In genomic region chr15:27498078-27498477, GRCm38 (mm10) we compare ENCODE assay signal across 23 mouse cellular contexts. TPM values are rescaled to one million over a fixed set of nuclear protein-coding genes. Genes with fewer than 3 reads are reported as not detected.
DNase-seq lines count a peak whose midpoint lies in the region; ATAC-seq and TF ChIP-seq lines count a peak whose summit lies in the region.
"Had no signal": no experiment of that assay in that cellular context is flagged by ENCODE, and none has a peak within 500 bp of the region (broad histone marks: within the 10 kb centered on the region; RNA-seq: fewer than 3 reads in every experiment).

No protein-coding gene starts in this region.

- no peak overlapping the region for H3K4me3 ChIP-seq in heart, embryonic 11.5 days (ENCODE audit: low read depth, low read length)
- no peak overlapping the region for H3K4me3 ChIP-seq in C2C12 (ENCODE audit: insufficient read depth, poor library complexity, severe bottlenecking)
- no peak overlapping the region for H3K4me3 ChIP-seq in liver, embryonic 15.5 days (replicated peaks)
- H3K4me3 ChIP-seq in intestine, embryonic 15.5 days (replicated peaks) = no peak overlapping the region
- H3K4me3 ChIP-seq: limb, embryonic 10.5 days; megakaryocyte, embryonic 14.5 days; midbrain, embryonic 15.5 days; myocyte; stomach, embryonic 15.5 days had no signal

- no peaks in the 10 kb centered on the region for H3K9me3 ChIP-seq in heart, embryonic 11.5 days (replicated peaks; ENCODE audit: control insufficient read depth, low read length)
- H3K9me3 ChIP-seq in liver, embryonic 15.5 days (replicated peaks) = no peaks in the 10 kb centered on the region
- H3K9me3 ChIP-seq in intestine, embryonic 15.5 days = no peaks in the 10 kb centered on the region
- H3K9me3 ChIP-seq: G1E; limb, embryonic 10.5 days; megakaryocyte, embryonic 14.5 days; midbrain, embryonic 15.5 days; stomach, embryonic 15.5 days had no signal

- 89% methylated on average over 5 of the region's 5 CpGs for WGBS in heart, embryonic 11.5 days (ENCODE audit: insufficient replicate concordance)
- WGBS in liver, embryonic 15.5 days (ENCODE audit: insufficient replicate concordance) = 71% methylated on average over 5 of the region's 5 CpGs
- WGBS in intestine, embryonic 15.5 days = 91% methylated on average over 5 of the region's 5 CpGs

- no peak overlapping the region for H3ac ChIP-seq in C2C12 (ENCODE audit: control insufficient read depth, insufficient read length, low read depth)

- no peak overlapping the region for H3K4me2 ChIP-seq in heart, embryonic 11.5 days
- H3K4me2 ChIP-seq in liver, embryonic 15.5 days = peak overlapping the region; percentile 73
- H3K4me2 ChIP-seq in intestine, embryonic 15.5 days (replicated peaks) = no peak overlapping the region
- H3K4me2 ChIP-seq: hindbrain, embryonic 14.5 days; midbrain, embryonic 15.5 days; stomach, embryonic 15.5 days had no signal

- H3K27ac ChIP-seq in heart, embryonic 11.5 days (ENCODE audit: low read depth, low read length) = peak overlapping the region; percentile 83; the same call in 1 of the 2 replicates
- H3K27ac ChIP-seq in liver, embryonic 15.5 days (replicated peaks) = peak overlapping the region; percentile 96
- H3K27ac ChIP-seq in intestine, embryonic 15.5 days = no peak overlapping the region
- H3K27ac ChIP-seq: hindbrain, embryonic 14.5 days; midbrain, embryonic 15.5 days; stomach, embryonic 15.5 days had no signal

- ATAC-seq in heart, embryonic 11.5 days (replicated peaks; ENCODE audit: insufficient number of reproducible peaks, low FRiP score, low TSS enrichment) = no peak
- ATAC-seq in liver, embryonic 15.5 days (ENCODE audit: insufficient read depth) = no peak
- no peak for ATAC-seq in intestine, embryonic 15.5 days
- ATAC-seq: midbrain, embryonic 15.5 days had no signal

- H3K36me3 ChIP-seq in heart, embryonic 11.5 days (ENCODE audit: control insufficient read depth, insufficient read depth, low read length) = no peaks in the 10 kb centered on the region
- peaks cover 75% of the 10 kb centered on the region for H3K36me3 ChIP-seq in C2C12 (ENCODE audit: control insufficient read depth, insufficient read depth)
- no peaks in the 10 kb centered on the region for H3K36me3 ChIP-seq in liver, embryonic 15.5 days (replicated peaks)
- no peaks in the 10 kb centered on the region for H3K36me3 ChIP-seq in intestine, embryonic 15.5 days
- H3K36me3 ChIP-seq: limb, embryonic 10.5 days; midbrain, embryonic 15.5 days; stomach, embryonic 15.5 days had no signal

- H3K79me3 ChIP-seq in C2C12 (ENCODE audit: low read depth) = peaks cover 98% of the 10 kb centered on the region

- peaks cover 100% of the 10 kb centered on the region for H3K79me2 ChIP-seq in C2C12 (ENCODE audit: control insufficient read depth, insufficient read depth)

- TF ChIP-seq CTCF in C2C12 (IDR thresholded peaks at IDR 0.05; ENCODE audit: control insufficient read depth, insufficient read depth, insufficient read length) = no peak

- no peaks in the 10 kb centered on the region for H3K27me3 ChIP-seq in heart, embryonic 11.5 days (ENCODE audit: control insufficient read depth, insufficient read depth, low read length)
- no peaks in the 10 kb centered on the region for H3K27me3 ChIP-seq in C2C12 (ENCODE audit: control insufficient read depth, insufficient read depth, insufficient read length)
- H3K27me3 ChIP-seq in liver, embryonic 15.5 days = no peaks in the 10 kb centered on the region
- no peaks in the 10 kb centered on the region for H3K27me3 ChIP-seq in intestine, embryonic 15.5 days (replicated peaks)
- H3K27me3 ChIP-seq: megakaryocyte, embryonic 14.5 days; midbrain, embryonic 15.5 days; stomach, embryonic 15.5 days had no signal

- H3K4me1 ChIP-seq in heart, embryonic 11.5 days (ENCODE audit: control insufficient read depth, insufficient read depth, low read length) = peaks cover 54% of the 10 kb centered on the region
- H3K4me1 ChIP-seq in liver, embryonic 15.5 days (replicated peaks) = peaks cover 91% of the 10 kb centered on the region
- H3K4me1 ChIP-seq in intestine, embryonic 15.5 days (replicated peaks) = 0 out of 2 replicates have a peak, but pooled peaks cover 8% of the 10 kb centered on the region
- H3K4me1 ChIP-seq: limb, embryonic 10.5 days had no signal

- H3K9ac ChIP-seq in heart, embryonic 11.5 days (ENCODE audit: low read depth, low read length) = no peak overlapping the region
- H3K9ac ChIP-seq in liver, embryonic 15.5 days = peak overlapping the region; percentile 3; the same call in 1 of the 2 replicates
- no peak overlapping the region for H3K9ac ChIP-seq in intestine, embryonic 15.5 days
- H3K9ac ChIP-seq: hindbrain, embryonic 14.5 days; midbrain, embryonic 15.5 days; stomach, embryonic 15.5 days had no signal

- DNase-seq in heart, adult 8-10 months (ENCODE audit: low spot score) = no peak
- DNase-seq in fat pad, adult 2 months (ENCODE audit: extremely low read depth, low read depth, low spot score) = peak; percentile 77
- no peak for DNase-seq in kidney, adult 8-10 months
- DNase-seq: adrenal gland, postnatal 25 days; cerebellum, adult 11-12 months; cerebellum, postnatal 25 days; heart, adult 18-20 months; kidney, postnatal 36 days; layer of hippocampus, adult 9-11 months; lung, adult 2 months; spleen, adult 18-20 months; thymus, adult 2 months had no signal

TF ChIP-seq in C2C12, 6 proteins besides CTCF, POLR2A, EP300 and RAD21:
- TF ChIP-seq CEBPB (IDR thresholded peaks at IDR 0.05; ENCODE audit: low read depth) = peak; percentile 31
- TF ChIP-seq USF1 (IDR thresholded peaks at IDR 0.05; ENCODE audit: low read depth) = no peak

RNA-seq across cellular contexts. Expression of gene Ank, which starts 31.6 kb away (rescaled TPM):
- 11.9 and 13.5 TPM in 2 replicates for polyA plus RNA-seq in heart, embryonic 11.5 days (2014; fragmentation: Nextera tagmentation; extraction: Ambion mirVana)
- total RNA-seq in heart, adult 8-10 months (2022) = 100 to 1,000 TPM; 216 to 229 (median 226) TPM
- 292 TPM for polyA plus RNA-seq in C2C12 (2012; fragmentation: generic; extraction: Trizol)
- polyA plus RNA-seq in liver, embryonic 15.5 days (2015; fragmentation: Nextera tagmentation; extraction: Ambion mirVana) = 10.5 and 10.8 TPM in 2 replicates
- polyA plus RNA-seq in intestine, embryonic 15.5 days (2015; fragmentation: Nextera tagmentation; extraction: Ambion mirVana) = 15.9 and 16.7 TPM in 2 replicates

Comparison
In these comparisons a context has a peak if more than half of its experiments do, and no peak if none do; other contexts are left out.
1. RNA of gene Ank, which starts 31.6 kb away (polyA plus RNA-seq): 292 TPM in C2C12 (single experiment); 15.9 to 16.7 TPM in intestine, embryonic 15.5 days, 11.9 to 13.5 TPM in heart, embryonic 11.5 days and 10.5 to 10.8 TPM in liver, embryonic 15.5 days; every median in the first group is over 10 times any median in the second.